ENCODE assay signal across 19 mouse cellular contexts in genomic region chr17:8552346-8553035, GRCm38 (mm10). TPM values are rescaled to one million over a fixed set of nuclear protein-coding genes. Genes with fewer than 3 reads are reported as not detected.
DNase-seq lines count a peak whose midpoint lies in the region; ATAC-seq lines count a peak whose summit lies in the region.
"Had no signal": no experiment of that assay in that cellular context is flagged by ENCODE, and none has a peak within 500 bp of the region (broad histone marks: within the 10 kb centered on the region; RNA-seq: fewer than 3 reads in every experiment).

No protein-coding gene starts in this region.

- DNase-seq in gastrocnemius, postnatal 25 days: peak; percentile 22
- DNase-seq in gastrocnemius, postnatal 4 days (ENCODE audit: low spot score in 2 of 2): no peak
- DNase-seq in 3T3-L1 (ENCODE audit: low read depth, low spot score): peak; percentile 71
- DNase-seq in cerebellum, postnatal 25 days: peak; percentile 98 to 99
- DNase-seq in frontal cortex, postnatal 14 days (ENCODE audit: low spot score in 2 of 2): no peak
- DNase-seq in urinary bladder, postnatal 10 days (ENCODE audit: low spot score): no peak
- DNase-seq: layer of hippocampus, postnatal 36 days; lung, postnatal 36 days; thymus, adult 18-20 months had no signal

- peak; percentile 75 for ATAC-seq in cerebellum, adult (ENCODE audit: insufficient number of reproducible peaks, low FRiP score, low TSS enrichment)
- ATAC-seq in inflammation-experienced regulatory T-cells, adult 6 months: no peak
- ATAC-seq: activated CD4-positive, CD25-positive, alpha-beta regulatory T cell, adult 4 months; CD4-positive, CD25-positive, alpha-beta regulatory T cell, adult 4 months; intestine, postnatal 0 days; midbrain, embryonic 13.5 days had no signal

RNA-seq across cellular contexts. Expression of gene Gm17087, which starts 14.3 kb away (rescaled TPM):
- total RNA-seq in gastrocnemius, postnatal 25 days (2021): not detected
- not detected for total RNA-seq in gastrocnemius, postnatal 4 days (2021)
- polyA plus RNA-seq in inflammation-experienced regulatory T-cells, adult 6 months (2017; shearing (Covaris generic)): 1 to 10 TPM in 2 of 3 experiments, not detected in 1; 2.2 to 3.6 TPM
- total RNA-seq: hematopoietic stem cell, adult 5-6 weeks; layer of hippocampus, postnatal 36 days had no signal
- polyA plus RNA-seq: embryonic facial prominence, embryonic 10.5 days; intestine, postnatal 0 days; limb, embryonic 12.5 days; liver, embryonic 15.5 days; midbrain, embryonic 13.5 days had no signal

RNA-seq across cellular contexts. Expression of gene Pde10a, which starts 27.3 kb away (rescaled TPM):
- 1 to 10 TPM; 3.5 to 7.9 TPM for total RNA-seq in gastrocnemius, postnatal 25 days (2021)
- 1 to 10 TPM; 7.5 to 8.4 TPM for total RNA-seq in gastrocnemius, postnatal 4 days (2021)
- polyA plus RNA-seq in inflammation-experienced regulatory T-cells, adult 6 months (2017; shearing (Covaris generic)): not detected
- polyA plus RNA-seq: activated CD4-positive, CD25-positive, alpha-beta regulatory T cell, adult 4 months had no signal

Comparison
In these comparisons a context has a peak if more than half of its experiments do, and no peak if none do; other contexts are left out.
1. DNase-seq: peak in gastrocnemius, postnatal 25 days (single experiment), 3T3-L1 (single experiment) and cerebellum, postnatal 25 days (2 of 2); none in gastrocnemius, postnatal 4 days (0 of 2), frontal cortex, postnatal 14 days (0 of 2) and urinary bladder, postnatal 10 days (single experiment).